Mouse (Mus musculus): ENCODE measurements around the gene Wdr73. TPM values are rescaled to one million over a fixed set of nuclear protein-coding genes. Genes with fewer than 3 reads are reported as not detected.

Gene Wdr73
- total RNA-seq, 2 experiments from 2014 or later, result 25.4 to 28.3 TPM

Other genes with a start within 250 kb of the Wdr73 start
- 10 to 100 TPM; 16.8 to 18.9 TPM for gene Crtc3, start 212.4 kb downstream of the Wdr73 start, total RNA-seq (2021)
- 10 to 100 TPM; 30.9 to 34.0 TPM for gene Iqgap1, start 75.3 kb downstream of the Wdr73 start, total RNA-seq (2021)
- gene Zscan2, start 40.3 kb downstream of the Wdr73 start, total RNA-seq (2021), result 10 to 100 TPM; 12.5 to 14.2 TPM
- gene Nmb, start 3.8 kb upstream of the Wdr73 start, total RNA-seq (2021), result 1 to 10 TPM; 7.6 to 7.8 TPM
- 10 to 100 TPM; 57.5 to 61.8 TPM for gene Sec11a, start 46.5 kb upstream of the Wdr73 start, total RNA-seq (2021)
- 10 to 100 TPM; 21.2 to 22.9 TPM for gene Zfp592, start 92.4 kb upstream of the Wdr73 start, total RNA-seq (2021)
- gene Alpk3, start 156.3 kb upstream of the Wdr73 start, total RNA-seq (2021), result under 1 TPM; 0.49 to 0.61 TPM
- under 1 TPM in 1 of 2 experiments, not detected in 1; 0.15 TPM for gene Slc28a1, start 213.5 kb upstream of the Wdr73 start, total RNA-seq (2021)